Mouse (Mus musculus) sigmoid colon, adult 10 weeks (tissue): ENCODE data around the gene 9330182O14Rik. TPM values are rescaled to one million over a fixed set of nuclear protein-coding genes. Genes with fewer than 3 reads are reported as not detected.

Experiments
- polyA plus RNA-seq: library from polyadenylated mRNA; stranded (reverse); fragments of 350-450 nt; fragmentation: Illumina TruSeq; extraction: RNeasy Lipid Tissue Mini Kit (QIAGEN cat#74804); gene quantifications from one replicate; pipeline ENCODE4 v1.2.3, GENCODE M21; 2014; ENCODE audit warnings: low read depth, low replicate concordance

The 9330182O14Rik gene
- 0.28 TPM for polyA plus RNA-seq

GRCm38 (mm10) chr15:40134152-40134792, at the start of gene 9330182O14Rik:
Gene 9330182O14Rik (plus strand): TSS chr15:40134365.

